Mouse (Mus musculus) lung, postnatal 0 days (tissue): ENCODE measurements at regions not wholly inside any gene's neighbourhood (a gene's known extent, or its start where the extent isn't known, plus 50 kb on each side); places are given as distances from the start of the nearest gene placed in this dataset.
A peak's percentile ranks its signal among the peaks of the same experiment; 100 is the strongest.

Source experiments
- ATAC-seq: fragments of 200-750 bp; cut with Nextera tagmentation; 2 replicates; pipeline ENCODE4 v1.8.0; 2017; ENCODE audit warnings: moderate library complexity
- DNase-seq: peaks from one replicate; pipeline ENCODE4 v3.0.0-alpha.2; 2016; ENCODE audit warnings: low spot score
- H3K27ac ChIP-seq: fragments of 300-500 bp; sonication (generic); 2 replicates; pipeline ENCODE4 v1.5.1; 2014; ENCODE audit warnings: antibody characterized with exemption, mild to moderate bottlenecking, low read length, mixed read lengths
- H3K27me3 ChIP-seq: fragments of 300-500 bp; sonication (generic); replicated peaks from 2 replicates; pipeline ENCODE4 v1.6.1; 2014; ENCODE audit warnings: low read length, mixed read lengths; ENCODE audit not compliant: insufficient read depth
- H3K36me3 ChIP-seq: fragments of 300-500 bp; sonication (generic); 2 replicates; pipeline ENCODE4 v1.6.1; 2014; ENCODE audit warnings: low read length, mixed read lengths; ENCODE audit not compliant: insufficient read depth
- H3K4me1 ChIP-seq: fragments of 300-500 bp; sonication (generic); 2 replicates; pipeline ENCODE4 v1.6.1; 2014; ENCODE audit warnings: antibody characterized with exemption, low read depth, low read length, mixed read lengths; ENCODE audit not compliant: insufficient read depth
- H3K4me2 ChIP-seq: fragments of 300-500 bp; sonication (generic); replicated peaks from 2 replicates; pipeline ENCODE4 v1.6.1; 2014; ENCODE audit warnings: low read depth, mild to moderate bottlenecking, low read length, moderate library complexity, mixed read lengths
- H3K4me3 ChIP-seq: fragments of 300-500 bp; sonication (generic); 2 replicates; pipeline ENCODE4 v1.5.1; 2014; ENCODE audit warnings: low read depth, low read length
- H3K9ac ChIP-seq: fragments of 300-500 bp; sonication (generic); replicated peaks from 2 replicates; pipeline ENCODE4 v1.6.1; 2014; ENCODE audit warnings: low read depth, mild to moderate bottlenecking
- H3K9me3 ChIP-seq: fragments of 300-500 bp; sonication (generic); 2 replicates; pipeline ENCODE4 v1.6.1; 2016; ENCODE audit warnings: low read length, mixed read lengths
- CTCF ChIP-seq: IDR thresholded peaks from 2 replicates; pipeline ENCODE4 v1.5.1; 2016; ENCODE audit warnings: antibody characterized with exemption, mild to moderate bottlenecking
- EP300 ChIP-seq: IDR thresholded peaks from 2 replicates; pipeline ENCODE4 v1.6.1; 2016; ENCODE audit warnings: antibody characterized with exemption, mild to moderate bottlenecking, control low read depth
- WGBS: fragments of 180-500 bp; shearing (Covaris S2); extraction: QIAGEN DNeasy Blood & Tissue Kit; methylation state at CpG from one replicate; pipeline ENCODE4 v1.1.7; 2014; 5-methylcytosine and 5-hydroxymethylcytosine counted together

GRCm38 (mm10) chr6:103999186-103999585 lies 488.8 kb downstream of the Chl1 start:
- no peak overlapping the region for H3K27ac ChIP-seq
- no peak for TF ChIP-seq EP300
- no peak for TF ChIP-seq CTCF
- no peak for DNase-seq
- WGBS, result 82% methylated on average over 1 of the region's 1 CpGs
- H3K36me3 ChIP-seq, result no peaks in the 10 kb centered on the region
- no peak for ATAC-seq
- no peak overlapping the region for H3K9ac ChIP-seq
- H3K4me1 ChIP-seq, result no peaks in the 10 kb centered on the region
- H3K4me3 ChIP-seq, result no peak overlapping the region
- no peaks in the 10 kb centered on the region for H3K27me3 ChIP-seq
- H3K4me2 ChIP-seq, result no peak overlapping the region
- H3K9me3 ChIP-seq, result no peaks in the 10 kb centered on the region

- H3K27ac ChIP-seq, result no peak overlapping the region
- WGBS, result 7% methylated on average over 9 of the region's 9 CpGs
- no peak overlapping the region for H3K9ac ChIP-seq
- no peaks in the 10 kb centered on the region for H3K4me1 ChIP-seq
- H3K27me3 ChIP-seq, result no peaks in the 10 kb centered on the region
- H3K36me3 ChIP-seq, result no peaks in the 10 kb centered on the region
- H3K9me3 ChIP-seq, result no peaks in the 10 kb centered on the region
- no peak overlapping the region for H3K4me3 ChIP-seq
- DNase-seq, result peak; percentile 62
- TF ChIP-seq CTCF (peak; percentile 73), EP300 (no peak)
- H3K4me2 ChIP-seq, result no peak overlapping the region
- no peak for ATAC-seq
These were observed 464.0 kb upstream of the Cntn6 start for GRCm38 (mm10) chr6:104028439-104029091.

- Histone ChIP-seq H3K9ac (no peak overlapping the region), H3K36me3 (no peaks in the 10 kb centered on the region), H3K4me2 (no peak overlapping the region), H3K9me3 (no peaks in the 10 kb centered on the region), H3K27me3 (no peaks in the 10 kb centered on the region), H3K4me1 (no peaks in the 10 kb centered on the region), H3K4me3 (no peak overlapping the region), H3K27ac (no peak overlapping the region)
- DNase-seq (no peak), ATAC-seq (no peak)
- TF ChIP-seq CTCF (no peak), EP300 (no peak)
These were observed 453.7 kb upstream of the Cntn6 start for GRCm38 (mm10) chr6:104038853-104039252.

GRCm38 (mm10) chr6:104040450-104040849 lies 452.1 kb upstream of the Cntn6 start:
- no peak overlapping the region for H3K4me2 ChIP-seq
- no peak overlapping the region for H3K4me3 ChIP-seq
- WGBS, result 81% methylated on average over 2 of the region's 2 CpGs
- DNase-seq (no peak), ATAC-seq (no peak)
- no peak overlapping the region for H3K9ac ChIP-seq
- H3K4me1 ChIP-seq, result no peaks in the 10 kb centered on the region
- no peak overlapping the region for H3K27ac ChIP-seq
- TF ChIP-seq CTCF (no peak), EP300 (no peak)
- no peaks in the 10 kb centered on the region for H3K9me3 ChIP-seq
- H3K27me3 ChIP-seq, result no peaks in the 10 kb centered on the region
- no peaks in the 10 kb centered on the region for H3K36me3 ChIP-seq

GRCm38 (mm10) chr6:104055996-104056395 lies 436.6 kb upstream of the Cntn6 start:
- H3K4me2 ChIP-seq, result no peak overlapping the region
- H3K4me1 ChIP-seq, result no peaks in the 10 kb centered on the region
- TF ChIP-seq EP300, result peak; percentile 84
- TF ChIP-seq CTCF, result no peak
- WGBS, result 55% methylated on average over 1 of the region's 1 CpGs
- DNase-seq, result peak; percentile 65
- no peak overlapping the region for H3K4me3 ChIP-seq
- no peaks in the 10 kb centered on the region for H3K27me3 ChIP-seq
- no peaks in the 10 kb centered on the region for H3K9me3 ChIP-seq
- H3K27ac ChIP-seq, result no peak overlapping the region
- H3K36me3 ChIP-seq, result no peaks in the 10 kb centered on the region
- no peak overlapping the region for H3K9ac ChIP-seq
- peak; percentile 65 for ATAC-seq

- Histone ChIP-seq H3K27me3 (no peaks in the 10 kb centered on the region), H3K36me3 (no peaks in the 10 kb centered on the region), H3K4me3 (no peak overlapping the region), H3K4me1 (no peaks in the 10 kb centered on the region), H3K9ac (no peak overlapping the region), H3K4me2 (no peak overlapping the region), H3K27ac (no peak overlapping the region), H3K9me3 (no peaks in the 10 kb centered on the region)
- TF ChIP-seq CTCF (no peak), EP300 (no peak)
- no peak for ATAC-seq
- peak; percentile 26 for DNase-seq
These were observed 430.8 kb upstream of the Cntn6 start for GRCm38 (mm10) chr6:104061692-104062263.

GRCm38 (mm10) chr6:104080581-104080980 lies 412.0 kb upstream of the Cntn6 start:
- no peaks in the 10 kb centered on the region for H3K36me3 ChIP-seq
- no peaks in the 10 kb centered on the region for H3K27me3 ChIP-seq
- TF ChIP-seq CTCF (no peak), EP300 (no peak)
- H3K4me2 ChIP-seq, result no peak overlapping the region
- no peaks in the 10 kb centered on the region for H3K4me1 ChIP-seq
- no peak overlapping the region for H3K4me3 ChIP-seq
- no peaks in the 10 kb centered on the region for H3K9me3 ChIP-seq
- no peak for ATAC-seq
- no peak for DNase-seq
- no peak overlapping the region for H3K9ac ChIP-seq
- WGBS, result 64% methylated on average over 3 of the region's 3 CpGs
- no peak overlapping the region for H3K27ac ChIP-seq
